ENCODE assay signal across 16 mouse cellular contexts in the genomic region with DNA sequence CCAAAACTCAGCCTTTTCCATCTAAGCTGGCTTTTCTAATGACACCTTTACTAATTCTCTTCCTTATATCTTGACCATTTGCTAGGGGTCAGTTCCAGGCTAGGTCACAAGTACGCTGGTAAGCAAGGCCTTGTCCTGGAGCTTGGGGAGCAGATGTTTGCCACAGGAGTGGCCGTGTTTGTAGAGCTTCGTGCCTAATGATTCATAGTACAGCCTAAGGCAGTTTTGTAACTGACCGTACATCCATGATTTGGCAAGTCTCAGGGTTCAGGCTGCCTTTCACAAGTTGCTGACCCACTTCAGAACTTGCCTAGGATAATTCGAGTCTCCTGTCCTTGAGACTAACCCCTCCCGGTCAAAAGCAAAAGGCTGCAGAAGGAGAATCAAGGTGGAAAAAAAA. TPM values are rescaled to one million over a fixed set of nuclear protein-coding genes. Genes with fewer than 3 reads are reported as not detected.
DNase-seq lines count a peak whose midpoint lies in the region; ATAC-seq and TF ChIP-seq lines count a peak whose summit lies in the region.
"Had no signal": no experiment of that assay in that cellular context is flagged by ENCODE, and none has a peak within 500 bp of the region (broad histone marks: within the 10 kb centered on the region; RNA-seq: fewer than 3 reads in every experiment).

No protein-coding gene starts in this region.

- H3K4me1 ChIP-seq in kidney, embryonic 15.5 days = 0 out of 2 replicates have a peak, but pooled peaks cover 3% of the 10 kb centered on the region
- H3K4me1 ChIP-seq in forebrain, embryonic 13.5 days = no peaks in the 10 kb centered on the region
- H3K4me1 ChIP-seq: hindbrain, embryonic 10.5 days; megakaryocyte, embryonic 14.5 days had no signal

- no peak overlapping the region for H3K27ac ChIP-seq in kidney, embryonic 15.5 days
- H3K27ac ChIP-seq in layer of hippocampus, adult 2 months = no peak overlapping the region
- no peak overlapping the region for H3K27ac ChIP-seq in forebrain, embryonic 13.5 days
- H3K27ac ChIP-seq: hindbrain, embryonic 10.5 days; limb, embryonic 12.5 days had no signal

- 47% methylated on average over 6 of the region's 6 CpGs for WGBS in kidney, embryonic 15.5 days
- 80% methylated on average over 6 of the region's 6 CpGs for WGBS in forebrain, embryonic 13.5 days

- DNase-seq in kidney, adult 18-20 months = peak; percentile 26
- DNase-seq in 3T3-L1 (ENCODE audit: low read depth, low spot score) = peak; percentile 85
- peak; percentile 45 for DNase-seq in adipocyte (ENCODE audit: low spot score)
- peak; percentile 5 for DNase-seq in lung, postnatal 10 days
- no peak for DNase-seq in layer of hippocampus, adult 2 months (ENCODE audit: low spot score in 2 of 2)
- DNase-seq: cerebellum, adult 2 months; embryo, embryonic 11 days; thymus, adult 2 months had no signal

- no peak overlapping the region for H3K4me2 ChIP-seq in kidney, embryonic 15.5 days
- no peak overlapping the region for H3K4me2 ChIP-seq in forebrain, embryonic 13.5 days
- H3K4me2 ChIP-seq: heart, embryonic 11.5 days; limb, embryonic 12.5 days had no signal

- H3K9ac ChIP-seq in kidney, embryonic 15.5 days = no peak overlapping the region
- H3K9ac ChIP-seq in forebrain, embryonic 13.5 days = no peak overlapping the region
- H3K9ac ChIP-seq: limb, embryonic 12.5 days had no signal

- H3K36me3 ChIP-seq in kidney, embryonic 15.5 days = no peaks in the 10 kb centered on the region
- H3K36me3 ChIP-seq in forebrain, embryonic 13.5 days (ENCODE audit: poor library complexity, severe bottlenecking) = no peaks in the 10 kb centered on the region
- H3K36me3 ChIP-seq: hindbrain, embryonic 10.5 days; limb, embryonic 12.5 days had no signal

- no peak for TF ChIP-seq CTCF in layer of hippocampus, adult 2 months (conservative IDR thresholded peaks at IDR 0.05)

- no peaks in the 10 kb centered on the region for H3K27me3 ChIP-seq in kidney, embryonic 15.5 days
- no peaks in the 10 kb centered on the region for H3K27me3 ChIP-seq in forebrain, embryonic 13.5 days
- H3K27me3 ChIP-seq: limb, embryonic 12.5 days; megakaryocyte, embryonic 14.5 days had no signal

- no peak overlapping the region for H3K4me3 ChIP-seq in kidney, embryonic 15.5 days (replicated peaks)
- no peak overlapping the region for H3K4me3 ChIP-seq in layer of hippocampus, adult 2 months
- no peak overlapping the region for H3K4me3 ChIP-seq in forebrain, embryonic 13.5 days
- H3K4me3 ChIP-seq: erythroblast, embryonic 14.5 days; hindbrain, embryonic 10.5 days; limb, embryonic 12.5 days; megakaryocyte, embryonic 14.5 days had no signal

- H3K9me3 ChIP-seq in kidney, embryonic 15.5 days (replicated peaks) = no peaks in the 10 kb centered on the region
- no peaks in the 10 kb centered on the region for H3K9me3 ChIP-seq in forebrain, embryonic 13.5 days (replicated peaks)
- H3K9me3 ChIP-seq: hindbrain, embryonic 10.5 days; limb, embryonic 12.5 days; megakaryocyte, embryonic 14.5 days had no signal

- ATAC-seq in kidney, embryonic 15.5 days (replicated peaks; ENCODE audit: low FRiP score) = no peak
- ATAC-seq in forebrain, embryonic 13.5 days = no peak
- ATAC-seq: CD4-positive, CD25-positive, alpha-beta regulatory T cell, adult 4 months had no signal

RNA-seq across cellular contexts. Expression of gene Ptprk, which starts 12.7 kb away (rescaled TPM):
- 37.7 and 37.8 TPM in 2 replicates for polyA plus RNA-seq in kidney, embryonic 15.5 days (2015; fragmentation: Nextera tagmentation; extraction: Ambion mirVana)
- total RNA-seq in layer of hippocampus, adult 2 months (2021) = 10 to 100 TPM; 52.2 to 59.9 TPM
- polyA plus RNA-seq in forebrain, embryonic 13.5 days (2015; fragmentation: Nextera tagmentation; extraction: Ambion mirVana) = 19.2 and 20.0 TPM in 2 replicates
- polyA plus RNA-seq: CD4-positive, CD25-positive, alpha-beta regulatory T cell, adult 4 months had no signal

Comparison
In these comparisons a context has a peak if more than half of its experiments do, and no peak if none do; other contexts are left out.
1. DNase-seq: peak in kidney, adult 18-20 months (single experiment), 3T3-L1 (single experiment), adipocyte (single experiment) and lung, postnatal 10 days (single experiment); none in layer of hippocampus, adult 2 months (0 of 2).